Mouse (Mus musculus) G1E (cell line): ENCODE data around the gene Dpf3. TPM values are rescaled to one million over a fixed set of nuclear protein-coding genes. Genes with fewer than 3 reads are reported as not detected.

Experiments used
- ATAC-seq: 2 replicates; pipeline ENCODE4 v1.8.0; 2016; ENCODE audit warnings: mild to moderate bottlenecking; ENCODE audit not compliant: insufficient number of reproducible peaks, poor library complexity, low FRiP score, severe bottlenecking; ENCODE audit errors: extremely low read depth
- DNase-seq: peaks from one replicate; pipeline ENCODE4 v3.0.0; 2012; ENCODE audit warnings: low spot score
- H3K27me3 ChIP-seq: 2 replicates; pipeline ENCODE4 v1.6.1; 2012; ENCODE audit warnings: mild to moderate bottlenecking, low read length, inconsistent platforms; ENCODE audit not compliant: insufficient read depth
- H3K36me3 ChIP-seq: replicated peaks from 2 replicates; pipeline ENCODE3; 2012; ENCODE audit warnings: mild to moderate bottlenecking, inconsistent platforms
- H3K4me1 ChIP-seq: 2 replicates; pipeline ENCODE4 v1.6.1; 2012; ENCODE audit warnings: low read depth, low read length, inconsistent platforms, mixed read lengths; ENCODE audit not compliant: insufficient read depth
- H3K4me3 ChIP-seq: 2 replicates; pipeline ENCODE4 v1.5.1; 2012; ENCODE audit warnings: low read depth, mild to moderate bottlenecking, inconsistent platforms, low read length, moderate library complexity, mixed read lengths
- H3K9me3 ChIP-seq: replicated peaks from 2 replicates; pipeline ENCODE4 v1.6.1; 2012; ENCODE audit warnings: inconsistent platforms
- CTCF ChIP-seq: IDR thresholded peaks from 2 replicates; pipeline ENCODE4 v1.5.1; 2012; ENCODE audit warnings: low read depth, low read length, inconsistent platforms, mixed read lengths
- GATA1 ChIP-seq: IDR thresholded peaks from 2 replicates; pipeline ENCODE4 v1.6.1; 2012; ENCODE audit warnings: borderline replicate concordance, low read length, inconsistent platforms, mixed read lengths
- GATA2 ChIP-seq: IDR thresholded peaks from 2 replicates; pipeline ENCODE4 v1.6.1; 2012; ENCODE audit warnings: low read depth, low read length, inconsistent platforms, borderline replicate concordance
- POLR2AphosphoS5 ChIP-seq: IDR thresholded peaks from 2 replicates; pipeline ENCODE4 v1.6.1; 2012; ENCODE audit warnings: low read depth, low read length, inconsistent platforms; ENCODE audit not compliant: insufficient replicate concordance
- TAL1 ChIP-seq: conservative IDR thresholded peaks from 2 replicates; pipeline ENCODE4 v1.6.1; 2012; ENCODE audit warnings: low read depth, low read length, inconsistent platforms, mixed read lengths
- polyA plus RNA-seq: library from polyadenylated mRNA; stranded (reverse); fragments of >175 nt; gene quantifications from 2 replicates; pipeline ENCODE4 v1.2.3, GENCODE M21; 2012
- total RNA-seq, 2 experiments: library from RNA; stranded (forward) in 1 of 2; stranded (reverse) in 1 of 2; fragments of 200-1000 nt in 1 of 2; fragments of >200 nt in 1 of 2; fragmentation: Nextera tagmentation in 1 of 2; gene quantifications; 2 replicates each; pipeline ENCODE4 v1.2.3; 2014 to 2017

Dpf3 gene
- total and polyA plus RNA-seq, 3 experiments, result 8.1 to 19.7 (median 12.8) TPM

DNA sequence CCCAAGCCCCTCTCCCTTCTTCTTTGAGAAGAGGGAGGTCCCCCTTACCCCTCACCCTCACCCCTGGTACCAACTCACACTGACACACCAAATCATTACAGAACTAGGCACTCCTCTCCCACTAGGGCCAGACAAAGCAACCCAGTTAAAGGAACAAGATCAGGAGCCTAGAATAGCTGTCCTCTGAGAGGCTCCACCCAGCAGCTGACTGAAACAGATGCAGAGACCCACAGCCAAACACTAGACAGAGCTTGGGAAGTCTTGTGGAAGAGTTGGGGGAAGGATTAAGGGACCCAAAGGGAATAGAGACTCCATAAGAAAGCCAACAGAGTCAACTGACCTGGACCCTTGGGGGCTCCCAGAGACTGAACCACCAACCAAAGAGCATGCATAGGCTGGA, 246.9 kb downstream of the Dpf3 start:
- no peak for DNase-seq
- Histone ChIP-seq H3K4me3 (no peak overlapping the region), H3K27me3 (peaks cover 51% of the 10 kb centered on the region), H3K9me3 (no peaks in the 10 kb centered on the region), H3K36me3 (no peaks in the 10 kb centered on the region), H3K4me1 (no peaks in the 10 kb centered on the region)
- no peak for TF ChIP-seq GATA2
- TF ChIP-seq GATA1, result no peak
- no peak for TF ChIP-seq POLR2AphosphoS5
- TF ChIP-seq TAL1, result no peak
- TF ChIP-seq CTCF, result no peak
- ATAC-seq, result no peak

GRCm38 (mm10) chr12:83235781-83236180, 251.7 kb downstream of the Dpf3 start:
- Histone ChIP-seq H3K4me1 (peaks cover 2% of the 10 kb centered on the region; the same call in 1 of the 2 replicates), H3K27me3 (peaks cover 48% of the 10 kb centered on the region), H3K4me3 (no peak overlapping the region), H3K36me3 (no peaks in the 10 kb centered on the region), H3K9me3 (peaks cover 5% of the 10 kb centered on the region; the same call in 1 of the 2 replicates)
- ATAC-seq (no peak), DNase-seq (no peak)
- TF ChIP-seq CTCF (no peak), GATA1 (no peak), POLR2AphosphoS5 (no peak), TAL1 (no peak), GATA2 (no peak)

GRCm38 (mm10) chr12:83234981-83235380, 252.5 kb downstream of the Dpf3 start:
- H3K9me3 ChIP-seq, result peaks cover 8% of the 10 kb centered on the region
- ATAC-seq (no peak), DNase-seq (no peak)
- no peak for TF ChIP-seq POLR2AphosphoS5
- TF ChIP-seq TAL1, result no peak
- no peak for TF ChIP-seq CTCF
- H3K4me3 ChIP-seq, result no peak overlapping the region
- peaks cover 2% of the 10 kb centered on the region; the same call in 1 of the 2 replicates for H3K4me1 ChIP-seq
- peaks cover 45% of the 10 kb centered on the region for H3K27me3 ChIP-seq
- no peaks in the 10 kb centered on the region for H3K36me3 ChIP-seq

DNA sequence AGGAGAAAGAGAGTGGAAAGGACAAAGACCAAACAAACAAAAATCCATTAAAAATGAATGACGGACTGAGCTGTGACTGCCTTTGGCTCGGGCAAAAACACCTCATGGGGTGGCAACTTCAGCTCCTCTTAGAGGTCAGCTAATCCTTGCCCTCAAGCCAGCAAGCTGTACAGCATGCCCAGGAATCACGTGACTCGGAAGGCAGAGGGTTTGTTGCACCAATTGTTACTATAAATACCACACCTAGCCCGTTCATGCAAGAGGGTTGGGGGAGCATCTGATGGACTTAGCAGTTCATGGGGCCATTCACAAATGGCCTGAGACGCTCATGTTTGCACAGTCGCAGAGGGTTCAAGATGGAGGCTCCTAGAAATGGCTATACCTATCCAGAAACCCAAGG, 253.9 kb downstream of the Dpf3 start:
- no peak for ATAC-seq
- no peak for DNase-seq
- Histone ChIP-seq H3K36me3 (no peaks in the 10 kb centered on the region), H3K27me3 (peaks cover 37% of the 10 kb centered on the region), H3K4me1 (peaks cover 2% of the 10 kb centered on the region; the same call in 1 of the 2 replicates), H3K4me3 (no peak overlapping the region), H3K9me3 (peaks cover 8% of the 10 kb centered on the region)
- TF ChIP-seq CTCF, result no peak
- no peak for TF ChIP-seq TAL1
- TF ChIP-seq GATA2, result no peak
- TF ChIP-seq GATA1, result no peak
- TF ChIP-seq POLR2AphosphoS5, result no peak

GRCm38 (mm10) chr12:83232916-83233315, 254.6 kb downstream of the Dpf3 start:
- Histone ChIP-seq H3K4me3 (no peak overlapping the region), H3K4me1 (peaks cover 2% of the 10 kb centered on the region; the same call in 1 of the 2 replicates), H3K27me3 (peaks cover 31% of the 10 kb centered on the region), H3K9me3 (peaks cover 8% of the 10 kb centered on the region), H3K36me3 (no peaks in the 10 kb centered on the region)
- TF ChIP-seq GATA1 (no peak), TAL1 (no peak), CTCF (no peak), POLR2AphosphoS5 (no peak), GATA2 (no peak)
- no peak for ATAC-seq
- no peak for DNase-seq

- Histone ChIP-seq H3K4me1 (peaks cover 2% of the 10 kb centered on the region; the same call in 1 of the 2 replicates), H3K4me3 (no peak overlapping the region), H3K36me3 (no peaks in the 10 kb centered on the region), H3K9me3 (peaks cover 8% of the 10 kb centered on the region), H3K27me3 (peaks cover 32% of the 10 kb centered on the region)
- TF ChIP-seq GATA2 (no peak), CTCF (no peak), TAL1 (no peak), GATA1 (no peak), POLR2AphosphoS5 (no peak)
- DNase-seq, result no peak
- no peak for ATAC-seq
Observed at GRCm38 (mm10) chr12:83231258-83231657, 256.3 kb downstream of the Dpf3 start.
